Mouse (Mus musculus) brain, embryonic 18.5 days (tissue): ENCODE data around the gene Acsm5.
"Not testable (repeated sequence)": the region's sequence is repeated elsewhere in the genome, so short reads cannot be mapped to it uniquely, and the experiment has no call there.

ENCODE experiments used
- DNase-seq: peaks from one replicate; pipeline ENCODE4 v3.0.0-alpha.2; 2012; ENCODE audit warnings: low read depth, low spot score

Acsm5 gene

GRCm38 (mm10) chr7:119545572-119545971 is 26.3 kb downstream of the Acsm5 start:
- no peak for DNase-seq

DNA sequence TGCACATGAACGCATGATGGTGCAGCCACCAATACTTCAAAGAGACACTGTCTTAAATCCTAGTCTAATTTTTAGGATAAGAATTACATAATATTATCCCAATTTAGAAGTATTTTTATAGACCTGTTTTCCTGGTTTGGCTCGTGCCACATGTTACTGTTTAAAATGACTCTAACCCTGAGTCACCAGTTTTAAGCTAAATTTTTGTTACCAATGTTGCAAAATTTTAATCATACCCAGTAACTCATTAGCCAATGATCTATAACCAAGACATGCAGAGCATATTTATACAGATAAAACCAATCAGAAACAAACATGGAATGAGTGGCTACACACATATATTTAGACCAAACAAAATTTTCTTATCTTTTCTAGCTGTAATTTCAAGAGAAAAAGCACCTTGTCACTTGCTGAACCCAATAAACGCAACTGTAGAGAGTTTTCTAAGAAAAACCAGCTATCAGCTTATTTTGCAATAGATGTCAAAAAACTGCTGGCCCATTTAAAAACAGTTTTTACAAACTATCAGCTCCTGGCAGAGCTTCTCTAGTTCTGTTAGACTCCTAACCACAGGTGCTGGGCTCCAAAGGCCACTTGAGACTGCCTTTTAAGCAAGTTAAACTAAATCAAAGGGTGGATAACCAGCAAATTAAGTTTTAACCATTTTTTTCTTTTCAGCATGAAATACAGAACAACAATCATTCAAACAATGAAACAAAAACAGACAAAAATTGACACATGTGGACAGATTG is 31.4 kb downstream of the Acsm5 start:
- DNase-seq, result no peak

DNA sequence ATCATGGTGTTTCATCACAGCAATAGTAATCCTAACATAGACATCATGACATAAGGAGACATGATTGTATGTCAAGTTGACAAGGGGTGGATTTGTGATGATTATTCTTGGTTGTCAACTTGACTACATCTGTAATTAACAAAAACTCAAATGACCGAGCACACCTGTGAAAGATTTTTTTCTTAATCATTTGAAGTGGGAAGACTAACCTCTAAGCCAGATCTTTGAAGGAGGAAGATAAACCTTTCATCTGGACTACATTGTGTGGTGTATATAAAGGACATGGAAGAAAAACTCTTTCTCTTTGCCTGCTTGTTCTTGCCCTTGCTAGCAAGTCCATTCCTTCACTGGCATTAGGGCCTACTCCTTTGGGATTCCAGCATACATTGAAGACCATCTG is 34.8 kb downstream of the Acsm5 start, which contains the start of gene Acsm2:
Acsm2 (plus strand) TSS at position 301 of the 400 bp plus-strand sequence.
- no peak for DNase-seq

DNA sequence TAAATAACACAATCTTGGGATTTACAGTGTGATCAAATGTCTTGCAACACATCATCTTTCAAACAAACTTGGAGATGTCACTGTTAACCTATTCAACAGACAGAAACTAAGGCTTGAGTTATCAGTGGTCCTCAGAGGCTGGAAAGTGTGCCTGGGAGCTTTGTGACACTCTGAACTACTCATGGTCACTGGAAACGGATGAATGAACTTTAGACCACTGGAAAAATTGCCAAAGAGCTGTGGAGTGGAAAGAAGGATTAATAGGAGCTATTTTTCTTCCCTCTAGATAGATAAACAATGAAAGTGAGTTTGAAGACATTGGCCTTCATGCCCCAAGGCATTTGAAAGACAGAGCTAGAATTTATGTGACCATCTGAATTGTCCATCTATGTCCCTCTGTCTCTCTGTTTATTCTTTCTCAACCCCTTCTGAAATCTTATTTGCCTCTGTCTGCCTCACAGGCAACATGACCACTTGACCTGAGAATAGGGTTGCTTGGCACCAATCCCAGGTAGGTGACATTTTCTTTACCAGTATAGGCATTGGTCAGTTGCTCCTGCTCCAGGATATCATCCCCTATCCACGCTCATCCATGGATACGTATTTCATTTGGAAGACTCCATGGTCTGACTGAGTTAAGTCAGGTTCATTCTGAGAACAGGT is 40.7 kb downstream of the Acsm5 start:
- DNase-seq, result no peak

DNA sequence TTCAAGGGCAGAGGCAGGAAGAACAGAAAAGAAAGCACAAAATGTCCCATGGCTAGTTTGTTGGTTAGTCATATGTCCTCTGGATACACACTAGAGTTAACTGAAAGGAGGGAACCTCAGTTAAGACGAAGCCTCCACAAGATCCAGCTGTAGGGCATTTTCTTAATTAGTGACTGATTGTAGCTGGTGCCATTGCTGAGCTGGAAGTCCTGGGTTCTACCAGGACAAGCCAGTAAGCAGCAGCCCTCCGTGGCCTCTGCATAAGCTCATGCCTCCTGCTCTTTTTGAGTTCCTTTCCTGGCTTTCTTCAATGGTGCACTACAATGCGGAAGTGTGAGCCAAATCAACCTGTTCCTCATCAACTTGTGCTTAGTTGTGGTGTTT is 41.2 kb downstream of the Acsm5 start:
- DNase-seq, result no peak

DNA sequence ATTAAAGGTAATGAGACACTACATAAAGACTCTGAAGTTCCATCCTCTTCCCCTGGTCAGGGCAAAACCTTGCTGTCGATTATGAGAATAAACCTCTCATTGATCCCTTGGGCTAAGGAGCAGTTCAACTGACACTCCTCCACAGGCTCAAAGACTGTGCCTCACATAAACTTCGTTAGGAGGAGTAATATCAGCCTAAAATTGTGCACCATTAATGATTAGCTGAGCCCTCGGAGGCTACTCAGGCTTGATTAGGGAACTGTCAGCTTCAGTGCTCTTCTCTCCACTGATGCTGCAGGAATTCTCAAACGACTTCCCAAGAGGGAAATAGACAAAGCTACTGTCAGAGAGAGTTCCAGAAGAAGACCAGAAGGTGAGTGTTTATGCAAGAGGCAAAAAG is 42.2 kb downstream of the Acsm5 start:
- no peak for DNase-seq

GRCm38 (mm10) chr7:119562476-119562875 is 43.2 kb downstream of the Acsm5 start:
- not testable (repeated sequence) for DNase-seq

- DNase-seq, result no peak
These were observed 75.4 kb downstream of the Acsm5 start for GRCm38 (mm10) chr7:119594530-119595107.
